Mouse (Mus musculus) spleen, adult 2 months (tissue): Measurements from ENCODE around the gene Crhbp. TPM values are rescaled to one million over a fixed set of nuclear protein-coding genes. Genes with fewer than 3 reads are reported as not detected.
A peak's percentile ranks its signal among the peaks of the same experiment; 100 is the strongest.

Source experiments
- DNase-seq, 2 experiments: peaks; one replicate each; pipeline versions ENCODE4 v3.0.0 to v3.0.0-alpha.2; 2012 to 2021; ENCODE audit warnings: low spot score in 2 of 2, low read depth in 1 of 2
- H3K27ac ChIP-seq: fragments of 200-500 bp; 2 replicates; pipeline ENCODE4 v1.5.1; 2012; ENCODE audit warnings: low read length, inconsistent platforms; ENCODE audit not compliant: insufficient read depth
- H3K27me3 ChIP-seq: fragments of 200-500 bp; 2 replicates; pipeline ENCODE4 v1.6.1; 2012; ENCODE audit warnings: mild to moderate bottlenecking, moderate library complexity, low read length, inconsistent platforms; ENCODE audit not compliant: control insufficient read depth, insufficient read depth
- H3K36me3 ChIP-seq: fragments of 200-500 bp; 2 replicates; pipeline ENCODE4 v1.6.1; 2012; ENCODE audit warnings: mild to moderate bottlenecking, low read length, inconsistent platforms; ENCODE audit not compliant: control insufficient read depth, insufficient read depth
- H3K4me1 ChIP-seq: fragments of 200-500 bp; 2 replicates; pipeline ENCODE4 v1.6.1; 2011; ENCODE audit warnings: inconsistent platforms; ENCODE audit not compliant: control insufficient read depth, insufficient read depth, insufficient read length
- H3K4me3 ChIP-seq: fragments of 200-500 bp; 2 replicates; pipeline ENCODE4 v1.5.1; 2011; ENCODE audit warnings: mild to moderate bottlenecking, inconsistent platforms; ENCODE audit not compliant: insufficient read depth, insufficient read length; ENCODE audit errors: extremely low read depth
- CTCF ChIP-seq: fragments of 200-500 bp; IDR thresholded peaks from 2 replicates; pipeline ENCODE4 v1.5.1; 2011; ENCODE audit warnings: mild to moderate bottlenecking, inconsistent platforms; ENCODE audit not compliant: insufficient read depth, insufficient read length, insufficient replicate concordance; ENCODE audit errors: extremely low read depth
- POLR2A ChIP-seq: fragments of 200-500 bp; IDR thresholded peaks from 2 replicates; pipeline ENCODE4 v1.6.1; 2011; ENCODE audit warnings: low read depth, low read length, inconsistent platforms
- WGBS: fragments of 180-500 bp; shearing (Covaris S2); methylation state at CpG from one replicate; pipeline ENCODE4 v1.1.7; 2018; 5-methylcytosine and 5-hydroxymethylcytosine counted together
- polyA plus RNA-seq: library from polyadenylated mRNA; depleted of rRNA; stranded (reverse); fragments of >200 nt; gene quantifications from 2 replicates; pipeline ENCODE4 v1.2.3, GENCODE M21; 2012

Gene Crhbp
- polyA plus RNA-seq, 1 experiment = not detected

- Histone ChIP-seq H3K27me3 (peaks cover 8% of the 10 kb centered on the region), H3K36me3 (no peaks in the 10 kb centered on the region), H3K4me1 (peaks cover 8% of the 10 kb centered on the region), H3K27ac (no peak overlapping the region), H3K4me3 (peak overlapping the region; percentile 6; the same call in 1 of the 2 replicates)
- WGBS = 9% methylated on average over 43 of the region's 46 CpGs
- DNase-seq = no peak
- TF ChIP-seq POLR2A = no peak
- no peak for TF ChIP-seq CTCF
Measured at GRCm38 (mm10) chr13:95443376-95444233, 1.1 kb downstream of the Crhbp start.

- 12% methylated on average over 4 of the region's 4 CpGs for WGBS
- no peak for DNase-seq
- TF ChIP-seq CTCF (no peak), POLR2A (no peak)
- H3K4me1 ChIP-seq = peaks cover 8% of the 10 kb centered on the region
- no peak overlapping the region for H3K4me3 ChIP-seq
- H3K36me3 ChIP-seq = no peaks in the 10 kb centered on the region
- no peak overlapping the region for H3K27ac ChIP-seq
- peaks cover 8% of the 10 kb centered on the region for H3K27me3 ChIP-seq
Measured at GRCm38 (mm10) chr13:95442901-95443300, 1.8 kb downstream of the Crhbp start.

DNA sequence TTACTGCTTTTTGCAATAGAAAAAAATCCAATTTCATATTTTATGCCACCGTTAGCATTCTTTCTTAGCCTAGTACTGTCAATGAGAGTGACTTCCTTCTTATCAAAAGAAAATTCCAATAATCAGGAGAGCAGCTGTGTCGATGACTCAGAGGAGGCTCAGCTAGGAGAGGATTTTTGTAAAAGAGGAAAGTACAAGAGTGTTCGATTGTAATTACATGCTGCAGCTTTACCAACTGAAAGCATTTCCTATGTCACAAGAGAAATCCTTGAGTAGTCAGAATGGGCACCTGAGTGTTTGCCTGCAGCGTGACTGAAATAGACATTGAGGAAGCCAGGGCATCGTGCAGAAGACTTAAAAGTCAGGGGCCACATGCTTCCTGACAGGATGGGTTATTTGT, 5.2 kb downstream of the Crhbp start:
- 56% methylated on average over 5 of the region's 5 CpGs for WGBS
- Histone ChIP-seq H3K4me1 (peaks cover 8% of the 10 kb centered on the region), H3K4me3 (no peak overlapping the region), H3K27ac (no peak overlapping the region), H3K27me3 (peaks cover 8% of the 10 kb centered on the region), H3K36me3 (no peaks in the 10 kb centered on the region)
- TF ChIP-seq CTCF = no peak
- no peak for TF ChIP-seq POLR2A
- DNase-seq = no peak

- no peak for DNase-seq
- TF ChIP-seq POLR2A (no peak), CTCF (no peak)
- H3K27ac ChIP-seq = no peak overlapping the region
- H3K4me3 ChIP-seq = no peak overlapping the region
- no peaks in the 10 kb centered on the region for H3K27me3 ChIP-seq
- H3K36me3 ChIP-seq = no peaks in the 10 kb centered on the region
- 76% methylated on average over 10 of the region's 10 CpGs for WGBS
- no peaks in the 10 kb centered on the region for H3K4me1 ChIP-seq
Measured at GRCm38 (mm10) chr13:95431760-95432159, 13.0 kb downstream of the Crhbp start.

GRCm38 (mm10) chr13:95427499-95427898, 17.2 kb downstream of the Crhbp start:
- WGBS = 95% methylated on average over 3 of the region's 3 CpGs
- H3K4me1 ChIP-seq = no peaks in the 10 kb centered on the region

GRCm38 (mm10) chr13:95426421-95426820, 18.3 kb downstream of the Crhbp start:
- Histone ChIP-seq H3K4me3 (no peak overlapping the region), H3K4me1 (no peaks in the 10 kb centered on the region), H3K27me3 (no peaks in the 10 kb centered on the region), H3K36me3 (no peaks in the 10 kb centered on the region), H3K27ac (no peak overlapping the region)
- TF ChIP-seq CTCF = no peak
- no peak for TF ChIP-seq POLR2A
- no peak for DNase-seq
- 86% methylated on average over 6 of the region's 6 CpGs for WGBS

More at GRCm38 (mm10) chr13:95427499-95427898, 17.2 kb downstream of the Crhbp start:
- no peaks in the 10 kb centered on the region for H3K27me3 ChIP-seq
- no peaks in the 10 kb centered on the region for H3K36me3 ChIP-seq
- H3K4me3 ChIP-seq = no peak overlapping the region
- DNase-seq = no peak
- H3K27ac ChIP-seq = no peak overlapping the region
- TF ChIP-seq CTCF = no peak
- TF ChIP-seq POLR2A = no peak

- no peaks in the 10 kb centered on the region for H3K4me1 ChIP-seq
Measured at GRCm38 (mm10) chr13:95425484-95425883, 19.2 kb downstream of the Crhbp start.

More at GRCm38 (mm10) chr13:95425484-95425883, 19.2 kb downstream of the Crhbp start:
- H3K27me3 ChIP-seq = no peaks in the 10 kb centered on the region
- DNase-seq = no peak
- 82% methylated on average over 6 of the region's 6 CpGs for WGBS
- no peak for TF ChIP-seq CTCF
- no peak for TF ChIP-seq POLR2A
- no peak overlapping the region for H3K27ac ChIP-seq
- H3K36me3 ChIP-seq = no peaks in the 10 kb centered on the region
- H3K4me3 ChIP-seq = no peak overlapping the region
